Mouse (Mus musculus) adrenal gland, adult 8-10 months (tissue): ENCODE measurements around the gene Sfn. TPM values are rescaled to one million over a fixed set of nuclear protein-coding genes. Genes with fewer than 3 reads are reported as not detected.

ENCODE experiments used
- DNase-seq: peaks from one replicate; pipeline ENCODE4 v3.0.0; 2022
- total RNA-seq, 4 experiments: library from RNA; stranded (reverse); gene quantifications; 2 replicates each; pipeline ENCODE4 v1.2.4; 2022

Sfn gene
- total RNA-seq, 4 experiments from 2014 or later: 2.0 to 3.0 (median 2.3) TPM

GRCm38 (mm10) chr4:133619473-133620136 lies 17.6 kb upstream of the Sfn start:
- DNase-seq: no peak

- DNase-seq: no peak
These were observed 16.0 kb upstream of the Sfn start for GRCm38 (mm10) chr4:133617936-133618335.

DNA sequence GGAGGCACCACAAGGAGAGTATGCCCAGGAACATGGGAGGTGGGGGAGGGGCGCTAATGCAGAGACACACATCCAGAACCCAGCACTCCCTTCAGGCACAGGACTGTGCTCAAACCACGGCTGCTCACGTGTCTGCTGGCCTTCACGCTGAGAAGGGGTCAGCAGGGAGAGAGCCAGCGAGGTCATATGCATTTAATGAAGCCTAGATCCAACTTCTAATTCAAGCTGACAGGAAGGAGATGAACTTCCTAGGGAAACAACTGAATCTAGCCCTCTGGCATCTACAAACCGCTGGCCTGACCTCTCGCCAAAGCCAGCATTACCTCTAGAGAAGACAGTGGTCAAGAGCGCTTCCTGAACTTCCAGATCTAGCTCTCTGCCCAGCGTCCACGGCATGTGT lies 13.4 kb upstream of the Sfn start:
- DNase-seq: no peak

DNA sequence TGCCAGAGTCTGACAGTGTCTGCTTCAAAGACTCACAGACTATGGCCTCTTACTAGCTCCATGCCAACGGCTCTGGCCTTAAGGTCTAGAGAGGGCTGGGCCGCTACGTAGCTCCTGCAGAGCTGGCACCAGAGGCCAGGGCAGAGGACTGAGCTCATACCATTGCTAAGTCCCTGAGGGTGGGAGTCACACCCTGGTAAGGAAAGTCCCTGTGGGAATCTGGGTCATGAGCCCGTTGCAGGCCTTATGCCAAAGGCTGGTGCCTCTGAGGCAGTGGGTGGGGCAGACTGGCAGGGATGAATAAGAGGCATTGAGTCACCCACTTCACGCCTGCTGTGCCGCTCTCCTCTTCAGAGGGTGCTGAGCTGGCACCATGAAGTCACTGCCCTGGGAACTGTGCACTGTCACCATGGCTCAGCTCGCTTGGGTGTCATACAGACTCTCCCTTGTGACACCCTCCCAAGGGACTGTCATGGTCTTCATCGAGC lies 12.3 kb upstream of the Sfn start:
- peak; percentile 87 for DNase-seq

DNA sequence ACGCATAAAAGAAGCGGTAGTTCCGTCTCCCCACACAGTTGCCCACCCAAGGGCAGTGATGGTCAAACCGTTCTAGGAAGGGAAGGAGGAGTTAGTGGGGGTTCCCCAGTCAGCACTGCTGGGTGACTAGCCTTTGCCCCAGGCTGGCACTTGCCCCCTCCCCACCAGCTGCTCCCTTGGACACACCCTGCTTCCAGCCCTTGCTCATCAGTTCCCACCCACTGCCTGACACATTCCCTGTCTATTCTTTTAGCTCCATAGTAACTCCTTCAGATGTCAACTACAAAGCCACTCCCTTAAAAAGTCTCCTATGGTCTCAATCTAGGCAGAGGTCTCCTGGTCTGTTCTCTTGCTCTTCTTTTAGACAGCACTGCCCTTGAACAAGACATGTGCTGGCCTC lies 11.9 kb upstream of the Sfn start:
- DNase-seq: no peak

- DNase-seq: no peak
These were observed 11.1 kb upstream of the Sfn start for GRCm38 (mm10) chr4:133613026-133613425.

DNA sequence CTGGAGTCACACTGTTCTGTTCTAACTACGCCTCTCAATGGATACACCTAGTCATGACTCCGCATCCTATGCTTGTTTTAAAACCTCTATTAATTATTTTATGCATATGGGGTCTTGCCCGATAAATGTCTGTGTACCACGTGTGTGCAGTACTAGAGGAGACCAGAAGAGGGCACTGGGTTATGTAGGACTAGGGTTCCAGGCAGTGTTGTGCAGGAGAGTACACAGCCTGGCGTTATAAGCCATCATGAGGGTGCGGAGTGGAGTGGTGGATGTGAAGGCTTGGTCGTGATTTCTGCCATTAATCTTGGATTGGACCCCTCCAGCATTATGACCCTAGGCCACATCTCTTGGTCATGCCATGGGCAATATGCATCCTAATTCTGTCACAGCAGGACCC lies 10.4 kb upstream of the Sfn start:
- no peak for DNase-seq

DNA sequence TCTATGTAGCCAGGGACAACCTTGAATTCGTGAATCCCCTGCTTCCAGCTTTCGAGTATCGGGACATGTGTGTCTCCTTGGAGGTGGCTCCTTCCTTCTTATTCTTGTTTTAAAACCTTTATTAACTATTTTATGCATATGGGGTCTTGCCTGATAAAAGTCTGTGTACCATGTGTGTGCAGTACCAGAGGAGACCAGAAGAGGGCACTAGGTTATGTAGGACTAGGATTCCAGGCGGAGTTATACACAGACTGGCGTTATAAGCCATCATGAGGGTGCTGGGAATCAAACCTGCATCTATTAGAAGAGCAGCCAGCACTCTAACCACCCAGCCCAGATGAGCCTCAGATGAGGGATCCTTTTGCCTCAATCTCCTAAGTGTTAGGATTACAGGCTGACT lies 9.8 kb upstream of the Sfn start:
- DNase-seq: no peak

DNA sequence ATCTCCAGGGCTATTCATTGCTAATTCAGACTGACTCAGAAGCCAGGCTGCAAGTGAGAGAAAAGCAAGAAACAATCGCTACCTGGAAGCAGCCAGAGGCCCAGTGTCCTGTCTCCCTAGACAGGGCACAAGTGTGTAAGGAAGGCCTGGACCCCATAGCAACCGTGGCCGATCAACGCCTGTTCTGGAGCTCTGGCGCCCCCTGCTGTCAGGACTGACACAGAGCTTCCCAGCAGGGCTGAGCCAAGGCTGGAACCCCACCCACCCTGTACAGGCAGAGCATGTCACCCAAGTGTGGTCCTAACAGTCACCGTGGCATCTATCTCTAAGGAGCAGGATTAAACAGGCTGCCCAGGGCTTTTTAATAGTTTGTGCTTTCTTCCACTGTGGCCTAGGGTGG lies 7.8 kb upstream of the Sfn start:
- DNase-seq: peak; percentile 68

GRCm38 (mm10) chr4:133607284-133607683 lies 5.3 kb upstream of the Sfn start:
- no peak for DNase-seq

- no peak for DNase-seq
These were observed 3.4 kb upstream of the Sfn start for GRCm38 (mm10) chr4:133605330-133605729.

DNA sequence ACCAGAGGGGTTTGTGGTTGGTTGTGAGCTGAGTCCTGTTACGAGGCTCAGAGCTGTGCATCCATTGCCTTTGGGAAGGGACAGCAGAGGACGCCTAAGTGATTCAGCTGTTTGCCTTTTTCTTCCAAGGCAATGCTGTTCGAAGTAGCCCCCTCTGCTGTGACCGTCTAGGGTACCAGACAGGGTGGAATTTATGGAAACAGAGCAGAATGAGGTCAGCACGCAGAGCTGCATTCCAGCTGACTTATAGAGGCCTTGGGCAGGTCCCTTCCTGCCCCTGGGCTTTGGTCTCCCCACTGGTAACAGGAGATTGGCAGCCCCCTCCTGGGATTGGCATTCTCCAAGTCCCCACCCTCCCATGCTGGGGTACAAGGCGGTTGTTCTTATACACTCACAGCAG lies 2.9 kb upstream of the Sfn start:
- no peak for DNase-seq

GRCm38 (mm10) chr4:133604175-133604574 lies 2.2 kb upstream of the Sfn start:
- DNase-seq: no peak

DNA sequence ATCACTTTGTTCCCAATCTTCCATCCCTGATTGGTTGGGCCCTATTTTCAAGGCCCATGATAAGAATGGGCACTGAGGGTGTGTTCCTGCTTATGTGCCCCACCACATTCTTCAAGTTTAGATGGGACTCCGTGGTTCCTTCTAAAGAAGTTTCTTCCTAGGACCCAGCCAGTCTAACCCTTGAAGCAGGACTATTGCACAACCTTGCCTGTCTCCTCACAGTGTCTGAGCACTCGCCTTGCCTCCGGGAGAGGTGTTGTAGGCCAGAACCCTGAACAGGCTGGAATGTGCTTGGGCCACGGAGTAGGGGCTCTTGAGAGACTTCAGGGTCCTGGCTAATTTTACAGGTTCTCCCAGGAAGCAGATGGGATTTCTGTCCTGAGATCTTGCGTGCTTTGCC lies 1.1 kb upstream of the Sfn start:
- DNase-seq: no peak

DNA sequence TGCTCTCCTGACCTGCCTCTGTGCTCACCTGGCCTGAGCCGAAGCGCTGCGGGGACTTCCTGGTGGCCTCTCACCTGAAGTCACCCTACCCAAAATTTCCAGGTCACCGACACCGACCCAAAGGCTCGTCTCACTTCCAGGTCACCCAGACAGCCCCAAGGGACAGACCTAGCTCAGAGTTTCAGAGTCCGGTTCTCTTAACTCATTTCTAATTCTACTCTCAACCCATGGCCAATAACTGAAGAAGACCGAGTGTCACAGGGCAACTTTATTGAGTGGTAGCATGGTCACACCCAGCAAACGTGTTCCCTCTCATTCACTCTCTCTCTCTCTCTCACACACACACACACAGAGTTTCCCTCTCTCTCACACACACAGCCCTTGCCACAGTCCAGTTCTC lies 1.7 kb downstream of the Sfn start:
- DNase-seq: no peak

DNA sequence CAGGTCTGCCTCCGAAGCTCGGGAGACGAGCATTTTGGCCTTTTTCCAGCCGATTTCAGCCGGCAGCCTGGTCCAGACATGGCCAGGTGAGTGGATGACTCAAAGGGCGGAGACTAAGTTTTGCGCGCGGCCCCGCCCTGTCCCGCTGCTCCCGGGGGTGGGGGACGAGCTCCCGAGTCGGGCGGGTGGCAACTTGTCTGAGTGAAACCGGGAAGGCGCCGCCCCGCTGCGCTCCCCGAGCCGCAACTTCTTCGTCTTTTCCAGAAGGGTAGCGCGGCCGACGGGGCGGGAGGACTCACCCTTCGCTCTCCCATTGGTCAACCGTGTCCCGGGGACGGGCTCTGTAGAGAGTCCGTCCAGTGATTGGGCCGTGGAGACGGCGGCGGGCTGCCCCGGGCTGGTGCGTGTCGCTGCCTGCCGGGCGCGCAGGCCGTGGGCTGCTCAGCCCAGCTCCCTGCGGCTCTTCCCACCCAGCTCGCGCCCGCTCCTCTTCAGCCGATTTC lies 2.3 kb downstream of the Sfn start:
- DNase-seq: peak; percentile 91

DNA sequence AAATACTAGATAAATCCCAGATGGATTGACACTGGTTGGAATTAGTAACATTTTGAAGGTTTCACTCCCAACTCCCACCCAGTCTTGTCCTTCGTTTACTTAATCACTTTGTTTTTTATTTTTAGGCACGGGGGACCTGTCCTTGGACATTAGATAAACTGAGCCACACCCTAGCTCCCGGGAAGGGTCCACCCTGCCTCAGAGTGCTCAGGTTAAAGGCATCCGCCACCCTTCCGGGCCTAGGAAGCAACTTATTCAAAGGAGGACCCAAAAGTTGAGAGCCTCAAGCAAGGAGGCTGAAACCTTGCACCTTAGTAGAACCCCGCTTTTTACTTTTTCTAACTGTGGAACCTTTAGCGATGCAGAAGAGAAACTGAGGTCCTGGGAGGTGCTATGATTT lies 2.9 kb downstream of the Sfn start:
- DNase-seq: no peak

- no peak for DNase-seq
These were observed 3.4 kb downstream of the Sfn start for GRCm38 (mm10) chr4:133598616-133599015.

- DNase-seq: no peak
These were observed 5.9 kb downstream of the Sfn start for GRCm38 (mm10) chr4:133596084-133596483.

DNA sequence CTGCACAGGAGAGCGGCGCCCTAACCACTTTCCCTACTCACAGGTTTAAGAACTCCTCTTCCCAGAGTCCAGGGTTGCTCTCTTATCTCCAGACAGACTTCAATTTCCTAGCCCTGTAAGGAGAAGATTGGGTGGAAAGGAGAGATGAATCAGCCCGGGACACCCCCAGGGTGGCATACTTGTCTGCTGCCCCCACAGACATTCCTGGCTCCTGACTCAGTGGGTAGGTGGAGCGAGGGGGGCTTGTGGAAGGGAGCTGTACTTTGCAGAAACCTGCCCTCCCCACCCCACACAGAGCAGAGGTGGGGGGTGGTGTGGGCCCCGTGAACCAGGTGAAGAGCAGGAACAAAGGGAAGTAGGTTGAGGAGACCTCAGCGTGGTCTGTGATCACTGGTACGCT lies 6.4 kb downstream of the Sfn start:
- no peak for DNase-seq

DNA sequence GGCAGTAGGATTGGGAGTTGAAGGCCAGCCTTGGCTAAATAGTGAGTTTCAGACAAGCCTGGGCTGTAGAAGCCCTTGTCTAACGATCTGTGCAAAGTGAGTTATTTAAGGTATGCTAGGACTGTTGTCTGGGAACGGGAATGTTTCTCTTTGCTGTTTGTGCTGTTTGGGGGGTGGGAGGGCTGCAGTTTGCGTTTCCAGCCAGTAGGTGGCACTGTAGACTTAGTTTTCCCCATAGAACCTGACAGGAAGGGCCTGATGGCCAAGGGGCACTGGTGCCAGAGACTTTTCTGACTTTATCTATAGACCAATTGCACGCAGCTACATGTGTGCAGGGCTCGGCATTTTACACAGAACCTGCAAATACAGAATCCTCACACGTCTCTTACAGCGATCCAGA lies 9.4 kb downstream of the Sfn start:
- DNase-seq: no peak

DNA sequence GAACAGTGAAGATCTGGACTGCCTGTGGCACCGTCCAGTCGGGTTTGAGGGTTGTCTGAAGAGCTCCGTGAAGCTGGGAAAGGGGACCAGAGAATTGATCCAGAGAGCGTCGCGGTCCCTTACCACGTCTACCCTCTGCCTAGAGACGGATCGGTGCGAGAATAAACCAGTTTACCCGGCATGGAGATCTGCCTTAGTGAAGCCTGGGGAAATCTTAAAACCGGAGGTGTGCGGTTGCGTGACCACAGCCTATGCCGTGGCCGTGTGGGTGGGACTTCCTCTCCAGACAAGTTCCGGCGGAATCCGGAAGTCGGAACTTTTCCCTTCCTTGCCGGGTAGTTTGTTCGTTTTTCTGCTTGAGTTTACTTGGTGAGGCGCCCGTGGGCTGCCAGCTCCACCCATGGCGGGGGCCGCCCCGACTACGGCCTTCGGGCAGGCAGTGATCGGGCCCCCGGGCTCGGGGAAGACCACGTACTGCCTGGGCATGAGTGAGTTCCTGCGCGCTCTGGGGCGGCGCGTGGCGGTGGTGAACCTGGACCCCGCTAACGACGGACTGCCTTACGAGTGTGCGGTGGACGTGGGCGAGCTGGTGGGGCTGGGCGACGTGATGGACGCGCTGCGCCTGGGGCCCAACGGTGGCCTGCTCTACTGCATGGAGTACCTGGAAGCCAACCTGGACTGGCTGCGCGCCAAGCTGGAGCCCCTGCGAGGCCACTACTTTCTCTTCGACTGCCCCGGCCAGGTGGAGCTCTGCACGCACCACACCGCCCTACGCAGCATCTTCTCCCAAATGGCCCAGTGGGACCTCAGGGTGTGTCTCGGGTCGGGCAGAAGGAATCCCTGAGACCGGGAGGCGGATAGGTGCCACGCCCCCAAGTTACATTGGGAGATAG lies 17.7 kb downstream of the Sfn start, which contains the start of gene Gpn2:
Gene Gpn2 (plus strand): TSS at position 304 of the 893 bp plus-strand sequence.
- peak; percentile 78 for DNase-seq

DNA sequence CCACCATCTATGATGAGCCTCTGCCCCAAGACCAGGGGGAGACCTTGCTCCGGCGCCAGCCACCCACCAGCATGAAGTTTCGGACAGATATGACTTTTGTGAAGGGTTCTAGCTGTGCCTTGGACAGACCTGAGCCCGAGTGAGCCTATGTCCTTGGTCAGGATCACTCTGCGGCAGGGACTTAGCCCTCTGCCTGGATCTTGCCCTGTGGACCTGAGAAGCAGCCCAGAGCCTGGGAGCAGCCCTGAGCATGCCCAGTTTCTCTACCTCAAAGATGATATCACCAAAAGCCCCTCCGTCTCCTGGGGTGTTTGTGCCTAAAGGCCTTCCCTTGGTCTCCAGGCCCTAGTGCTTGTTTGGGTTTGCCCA lies 18.3 kb downstream of the Sfn start:
- DNase-seq: no peak

DNA sequence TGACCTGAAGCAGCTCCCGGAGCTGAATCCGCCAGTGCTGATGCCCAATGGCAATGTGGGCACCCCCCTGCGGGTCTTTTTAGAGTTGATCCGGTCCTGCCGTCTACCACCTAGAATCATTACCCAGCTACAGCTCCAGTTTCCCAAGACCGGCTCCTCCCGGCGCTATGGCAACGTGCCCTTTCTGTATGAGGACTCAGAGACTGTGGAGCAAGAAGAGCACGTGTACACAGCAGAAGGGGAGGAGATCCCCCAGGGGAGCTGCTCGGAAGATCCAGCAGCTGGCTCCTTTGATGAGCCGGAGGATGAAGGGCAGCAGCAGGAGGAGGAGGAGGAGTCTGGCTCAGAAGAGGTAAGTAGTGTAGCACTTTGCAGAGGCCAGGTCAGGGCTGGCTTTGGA lies 24.0 kb downstream of the Sfn start:
- no peak for DNase-seq
